Mouse (Mus musculus) neural tube, embryonic 15.5 days (tissue): ENCODE measurements at regions not wholly inside any gene's neighbourhood (a gene's known extent, or its start where the extent isn't known, plus 50 kb on each side); places are given as distances from the start of the nearest gene placed in this dataset.

Experiments used
- ATAC-seq: fragments of 200-750 bp; cut with Nextera tagmentation; 2 replicates; pipeline ENCODE4 v1.8.0; 2017; ENCODE audit warnings: mild to moderate bottlenecking, moderate TSS enrichment, moderate library complexity; ENCODE audit not compliant: low FRiP score
- H3K27ac ChIP-seq: fragments of 300-500 bp; sonication (generic); replicated peaks from 2 replicates; pipeline ENCODE4 v1.5.1; 2015; ENCODE audit warnings: mild to moderate bottlenecking, inconsistent platforms
- H3K27me3 ChIP-seq: fragments of 300-500 bp; sonication (generic); replicated peaks from 2 replicates; pipeline ENCODE4 v1.6.1; 2015; ENCODE audit warnings: inconsistent platforms
- H3K36me3 ChIP-seq: fragments of 300-500 bp; sonication (generic); 2 replicates; pipeline ENCODE4 v1.6.1; 2015; ENCODE audit warnings: inconsistent platforms
- H3K4me1 ChIP-seq: fragments of 300-500 bp; sonication (generic); 2 replicates; pipeline ENCODE4 v1.6.1; 2015; ENCODE audit warnings: inconsistent platforms
- H3K4me2 ChIP-seq: fragments of 300-500 bp; sonication (generic); 2 replicates; pipeline ENCODE4 v1.6.1; 2015; ENCODE audit warnings: inconsistent platforms, mild to moderate bottlenecking, moderate library complexity
- H3K4me3 ChIP-seq: fragments of 300-500 bp; sonication (generic); replicated peaks from 2 replicates; pipeline ENCODE4 v1.5.1; 2015; ENCODE audit warnings: mild to moderate bottlenecking, inconsistent platforms
- H3K9ac ChIP-seq: fragments of 300-500 bp; sonication (generic); replicated peaks from 2 replicates; pipeline ENCODE4 v1.6.1; 2015; ENCODE audit warnings: mild to moderate bottlenecking, inconsistent platforms
- H3K9me3 ChIP-seq: fragments of 300-500 bp; sonication (generic); replicated peaks from 2 replicates; pipeline ENCODE4 v1.6.1; 2016; ENCODE audit warnings: inconsistent platforms
- WGBS: fragments of 180-500 bp; shearing (Covaris S2); methylation state at CpG from one replicate; pipeline ENCODE4 v1.1.7; 2015; ENCODE audit warnings: mixed read lengths; 5-methylcytosine and 5-hydroxymethylcytosine counted together

DNA sequence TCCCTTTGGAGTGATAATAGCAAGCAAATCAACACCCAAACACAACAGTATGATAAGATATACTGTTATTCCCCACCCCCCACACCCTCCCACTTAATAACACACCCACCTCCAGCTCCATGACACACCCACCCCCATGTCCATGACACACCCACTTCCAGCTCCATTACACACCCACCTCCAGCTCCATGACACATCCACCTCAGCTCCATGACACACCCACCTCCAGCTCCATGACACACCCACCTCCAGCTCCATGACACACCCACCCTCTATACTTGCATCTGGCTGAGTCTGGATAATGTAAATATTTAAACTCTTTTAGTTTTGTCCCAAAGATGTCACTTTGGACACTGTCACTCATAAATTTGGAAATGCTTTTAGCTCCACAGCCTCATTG lies 129.5 kb downstream of the Cmpk2 start:
- Histone ChIP-seq H3K27me3 (no peaks in the 10 kb centered on the region), H3K36me3 (no peaks in the 10 kb centered on the region), H3K9ac (no peak overlapping the region), H3K4me2 (no peak overlapping the region), H3K4me3 (no peak overlapping the region), H3K27ac (no peak overlapping the region), H3K4me1 (no peaks in the 10 kb centered on the region), H3K9me3 (no peaks in the 10 kb centered on the region)
- no peak for ATAC-seq

GRCm38 (mm10) chr12:26592125-26592524 lies 123.1 kb downstream of the Cmpk2 start:
- H3K27me3 ChIP-seq: no peaks in the 10 kb centered on the region
- H3K36me3 ChIP-seq: no peaks in the 10 kb centered on the region
- no peaks in the 10 kb centered on the region for H3K4me1 ChIP-seq
- H3K4me2 ChIP-seq: no peak overlapping the region
- no peak overlapping the region for H3K4me3 ChIP-seq
- ATAC-seq: no peak
- no peak overlapping the region for H3K9ac ChIP-seq
- H3K27ac ChIP-seq: no peak overlapping the region
- H3K9me3 ChIP-seq: no peaks in the 10 kb centered on the region

GRCm38 (mm10) chr12:26589091-26589490 lies 120.1 kb downstream of the Cmpk2 start:
- Histone ChIP-seq H3K27me3 (no peaks in the 10 kb centered on the region), H3K36me3 (no peaks in the 10 kb centered on the region), H3K4me1 (no peaks in the 10 kb centered on the region), H3K27ac (no peak overlapping the region), H3K4me2 (no peak overlapping the region), H3K4me3 (no peak overlapping the region), H3K9ac (no peak overlapping the region), H3K9me3 (no peaks in the 10 kb centered on the region)
- no peak for ATAC-seq

DNA sequence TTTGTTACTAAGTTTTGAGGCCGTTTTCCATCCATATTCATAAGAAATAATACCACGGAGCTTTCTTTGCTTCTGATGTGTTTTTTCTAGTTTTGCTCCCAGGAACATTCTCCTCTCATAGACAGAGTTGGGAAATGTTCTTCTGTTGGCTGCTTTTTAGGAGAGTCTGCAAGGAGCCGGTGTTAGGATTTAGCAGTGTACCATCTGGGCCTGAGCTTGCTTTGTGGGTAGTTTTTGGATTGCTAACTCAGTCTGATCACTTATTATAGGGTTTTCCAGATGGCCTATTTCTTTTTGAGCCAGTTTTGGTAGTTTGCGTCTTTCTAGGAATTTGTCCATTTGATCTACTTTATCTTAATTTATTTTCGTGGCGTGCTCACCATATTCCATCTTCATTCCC lies 108.4 kb downstream of the Cmpk2 start:
- Histone ChIP-seq H3K9me3 (no peaks in the 10 kb centered on the region), H3K4me1 (no peaks in the 10 kb centered on the region), H3K27ac (no peak overlapping the region), H3K27me3 (no peaks in the 10 kb centered on the region), H3K4me3 (no peak overlapping the region), H3K9ac (no peak overlapping the region), H3K36me3 (no peaks in the 10 kb centered on the region), H3K4me2 (no peak overlapping the region)
- ATAC-seq: no peak
- WGBS: 89% methylated on average over 6 of the region's 6 CpGs

DNA sequence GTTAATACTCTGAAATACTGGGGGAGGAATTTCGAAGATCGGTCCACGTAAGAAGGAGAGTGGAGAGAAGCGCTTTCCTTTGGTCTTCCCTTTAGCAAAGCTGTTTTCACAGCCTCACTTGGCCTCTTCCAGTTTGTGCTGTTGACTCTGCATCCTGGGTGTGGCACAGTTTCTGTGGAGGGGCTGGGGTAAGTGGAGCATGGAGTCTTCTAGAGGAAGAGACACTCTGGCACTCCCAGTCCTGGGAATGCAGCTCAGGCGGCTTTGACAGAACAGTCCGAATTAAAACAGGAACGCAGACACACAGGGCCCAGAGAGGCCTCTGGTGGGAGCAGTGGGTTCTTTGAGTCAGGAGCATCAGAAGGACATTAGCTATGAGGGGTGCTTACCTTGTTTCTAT lies 102.6 kb downstream of the Cmpk2 start:
- Histone ChIP-seq H3K4me3 (no peak overlapping the region), H3K9me3 (no peaks in the 10 kb centered on the region), H3K4me2 (no peak overlapping the region), H3K27ac (no peak overlapping the region), H3K36me3 (no peaks in the 10 kb centered on the region), H3K4me1 (no peaks in the 10 kb centered on the region), H3K9ac (no peak overlapping the region), H3K27me3 (no peaks in the 10 kb centered on the region)
- WGBS: 88% methylated on average over 7 of the region's 7 CpGs
- no peak for ATAC-seq

GRCm38 (mm10) chr12:26567435-26567834 lies 98.4 kb downstream of the Cmpk2 start:
- Histone ChIP-seq H3K4me2 (no peak overlapping the region), H3K9ac (no peak overlapping the region), H3K4me3 (no peak overlapping the region), H3K27ac (no peak overlapping the region), H3K27me3 (no peaks in the 10 kb centered on the region), H3K9me3 (no peaks in the 10 kb centered on the region), H3K4me1 (no peaks in the 10 kb centered on the region), H3K36me3 (no peaks in the 10 kb centered on the region)
- no peak for ATAC-seq
- WGBS: 95% methylated on average over 4 of the region's 4 CpGs

GRCm38 (mm10) chr12:26562858-26563257 lies 93.9 kb downstream of the Cmpk2 start:
- Histone ChIP-seq H3K9me3 (no peaks in the 10 kb centered on the region), H3K9ac (no peak overlapping the region), H3K4me2 (no peak overlapping the region), H3K27me3 (no peaks in the 10 kb centered on the region), H3K4me1 (no peaks in the 10 kb centered on the region), H3K36me3 (no peaks in the 10 kb centered on the region), H3K4me3 (no peak overlapping the region), H3K27ac (no peak overlapping the region)
- WGBS: 84% methylated on average over 6 of the region's 6 CpGs
- ATAC-seq: no peak

- Histone ChIP-seq H3K4me2 (no peak overlapping the region), H3K4me3 (no peak overlapping the region), H3K27me3 (no peaks in the 10 kb centered on the region), H3K27ac (no peak overlapping the region), H3K4me1 (peaks cover 6% of the 10 kb centered on the region), H3K9ac (no peak overlapping the region), H3K9me3 (no peaks in the 10 kb centered on the region), H3K36me3 (no peaks in the 10 kb centered on the region)
- 79% methylated on average over 3 of the region's 3 CpGs for WGBS
- ATAC-seq: no peak
These were observed 90.6 kb downstream of the Cmpk2 start for GRCm38 (mm10) chr12:26559560-26559959.

- H3K4me1 ChIP-seq: peaks cover 6% of the 10 kb centered on the region
- no peak overlapping the region for H3K9ac ChIP-seq
- no peaks in the 10 kb centered on the region for H3K36me3 ChIP-seq
- H3K9me3 ChIP-seq: no peaks in the 10 kb centered on the region
- no peaks in the 10 kb centered on the region for H3K27me3 ChIP-seq
- no peak overlapping the region for H3K4me3 ChIP-seq
- WGBS: 8% methylated on average over 4 of the region's 4 CpGs
- no peak overlapping the region for H3K27ac ChIP-seq
- H3K4me2 ChIP-seq: no peak overlapping the region
- no peak for ATAC-seq
These were observed 88.4 kb downstream of the Cmpk2 start for GRCm38 (mm10) chr12:26557411-26557810.

- no peak overlapping the region for H3K4me3 ChIP-seq
- H3K36me3 ChIP-seq: no peaks in the 10 kb centered on the region
- no peaks in the 10 kb centered on the region for H3K9me3 ChIP-seq
- ATAC-seq: no peak
- H3K4me1 ChIP-seq: peaks cover 22% of the 10 kb centered on the region
- WGBS: 21% methylated on average over 10 of the region's 10 CpGs
- H3K27me3 ChIP-seq: no peaks in the 10 kb centered on the region
- no peak overlapping the region for H3K9ac ChIP-seq
- H3K27ac ChIP-seq: peak overlapping the region; percentile 35
- no peak overlapping the region for H3K4me2 ChIP-seq
These were observed 82.3 kb downstream of the Cmpk2 start for GRCm38 (mm10) chr12:26551168-26551926.

DNA sequence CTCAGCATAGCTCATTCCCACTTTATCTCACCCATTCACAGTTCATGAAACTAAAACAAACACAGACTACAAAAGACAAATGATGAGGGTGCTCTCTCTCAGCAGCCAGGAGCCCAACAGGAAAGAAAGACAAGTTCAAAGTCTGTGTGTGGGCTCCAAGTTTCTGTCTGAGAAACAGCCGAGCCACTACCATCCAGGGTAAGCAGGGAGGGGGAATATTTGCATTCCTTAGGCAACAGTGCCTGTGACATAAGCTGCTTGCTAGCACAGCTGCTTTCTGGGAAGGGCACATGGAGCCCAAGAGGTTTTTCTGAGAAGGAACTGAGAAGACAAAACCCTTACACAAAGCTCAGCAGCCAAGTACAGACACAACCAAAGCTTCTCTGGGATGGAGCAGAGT lies 78.5 kb downstream of the Cmpk2 start:
- H3K27ac ChIP-seq: no peak overlapping the region
- H3K9ac ChIP-seq: no peak overlapping the region
- ATAC-seq: no peak
- H3K4me1 ChIP-seq: peaks cover 22% of the 10 kb centered on the region
- no peak overlapping the region for H3K4me3 ChIP-seq
- no peaks in the 10 kb centered on the region for H3K36me3 ChIP-seq
- H3K27me3 ChIP-seq: no peaks in the 10 kb centered on the region
- no peaks in the 10 kb centered on the region for H3K9me3 ChIP-seq
- 33% methylated on average over 1 of the region's 1 CpGs for WGBS
- H3K4me2 ChIP-seq: no peak overlapping the region

DNA sequence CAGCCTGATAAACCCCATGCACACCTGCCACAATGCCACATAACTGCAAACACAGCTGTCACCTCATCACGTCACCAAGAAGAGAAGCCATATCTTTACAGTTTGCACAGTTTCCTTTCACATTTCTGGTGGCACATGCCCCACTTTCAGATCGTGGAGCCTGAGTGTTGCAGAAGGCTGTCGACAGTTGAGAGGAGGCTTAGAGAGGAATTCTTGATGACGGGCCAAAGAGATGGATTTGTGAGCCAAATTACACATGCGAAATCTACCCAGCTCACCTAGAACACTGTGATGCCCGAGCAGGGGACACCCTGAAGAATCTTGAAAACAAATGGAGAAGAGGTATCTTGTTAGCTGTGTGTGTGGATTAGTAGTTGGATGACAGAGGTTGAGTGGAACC lies 77.4 kb downstream of the Cmpk2 start:
- H3K27me3 ChIP-seq: no peaks in the 10 kb centered on the region
- no peak overlapping the region for H3K4me3 ChIP-seq
- 88% methylated on average over 6 of the region's 6 CpGs for WGBS
- H3K36me3 ChIP-seq: no peaks in the 10 kb centered on the region
- H3K4me2 ChIP-seq: no peak overlapping the region
- H3K4me1 ChIP-seq: peaks cover 15% of the 10 kb centered on the region
- H3K9ac ChIP-seq: no peak overlapping the region
- no peaks in the 10 kb centered on the region for H3K9me3 ChIP-seq
- no peak overlapping the region for H3K27ac ChIP-seq
- ATAC-seq: no peak

- H3K4me2 ChIP-seq: no peak overlapping the region
- ATAC-seq: no peak
- H3K27me3 ChIP-seq: no peaks in the 10 kb centered on the region
- H3K4me1 ChIP-seq: no peaks in the 10 kb centered on the region
- H3K9me3 ChIP-seq: no peaks in the 10 kb centered on the region
- H3K9ac ChIP-seq: no peak overlapping the region
- H3K36me3 ChIP-seq: no peaks in the 10 kb centered on the region
- whole genome bisulfite sequencing: 79% methylated on average over 1 of the region's 1 CpGs
- H3K27ac ChIP-seq: no peak overlapping the region
- H3K4me3 ChIP-seq: no peak overlapping the region
These were observed 74.5 kb downstream of the Cmpk2 start for GRCm38 (mm10) chr12:26543463-26543862.
